Mouse (Mus musculus) gastrocnemius, postnatal 4 days (tissue): ENCODE data around the gene Cd247. TPM values are rescaled to one million over a fixed set of nuclear protein-coding genes. Genes with fewer than 3 reads are reported as not detected.

Experiments
- DNase-seq, 2 experiments: peaks; one replicate each; pipeline ENCODE4 v3.0.0; 2021 to 2022; ENCODE audit warnings: low spot score in 2 of 2, mixed read lengths in 2 of 2
- total RNA-seq, 2 experiments: library from RNA; stranded (reverse); gene quantifications; 2 replicates each; pipeline ENCODE4 v1.2.3; 2021

The Cd247 gene
- total RNA-seq, 2 experiments from 2014 or later = 0.70 to 1.1 TPM

DNA sequence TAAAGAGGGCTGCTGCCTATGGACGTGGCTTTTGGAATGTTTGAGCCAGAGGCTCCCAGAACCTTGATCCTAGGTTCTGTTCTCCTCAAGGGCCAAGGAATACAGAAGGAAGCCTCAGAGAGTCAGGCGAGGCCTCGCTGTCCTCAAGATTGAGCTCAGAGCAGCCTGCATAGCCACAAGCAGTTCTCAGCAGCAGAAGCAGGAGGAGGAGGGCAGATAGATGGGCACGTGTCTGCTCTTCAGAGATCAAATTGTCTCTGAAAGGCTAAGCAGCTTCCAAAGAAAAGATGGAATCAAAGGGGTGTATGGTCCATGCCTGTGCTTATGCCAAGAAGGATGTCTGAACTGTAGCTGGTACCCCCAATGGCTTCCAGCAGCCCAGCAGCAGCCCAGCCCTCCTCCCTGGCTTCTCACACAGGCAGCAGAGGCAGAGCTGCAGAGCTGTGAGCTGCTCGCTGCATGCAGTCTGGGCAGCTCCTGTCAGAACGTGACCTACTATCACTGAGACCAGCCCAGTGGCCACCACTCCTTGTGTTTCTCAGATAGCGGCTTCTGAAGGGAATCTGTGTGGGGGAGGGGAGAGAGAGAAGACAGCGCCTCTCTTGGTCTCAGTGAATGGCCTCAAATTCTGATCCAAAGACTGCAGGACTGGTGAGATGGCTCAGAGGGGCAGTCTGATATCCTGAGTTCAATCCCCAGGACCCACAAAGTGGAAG, 29.8 kb downstream of the Cd247 start:
- DNase-seq = no peak

DNA sequence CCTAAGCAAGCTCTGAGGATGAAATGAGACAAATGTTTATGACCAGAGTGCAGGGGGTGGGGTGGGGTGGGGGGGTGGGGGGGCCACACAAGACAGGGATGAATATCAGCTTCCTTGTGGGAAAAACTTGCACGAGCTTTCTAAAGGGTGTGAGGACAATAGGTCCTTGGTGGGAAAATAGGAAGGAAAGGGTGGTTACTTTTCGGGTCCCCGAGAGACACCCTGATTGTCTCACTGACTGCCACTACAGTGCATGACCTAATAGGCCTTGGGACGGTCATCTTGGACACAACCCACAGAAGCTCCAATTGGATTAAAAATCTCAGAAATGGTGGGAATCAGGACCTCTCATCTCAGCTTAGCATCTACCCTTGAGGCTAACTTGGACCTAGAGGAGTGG, 30.7 kb downstream of the Cd247 start:
- DNase-seq = no peak

GRCm38 (mm10) chr1:165822031-165822430, 33.5 kb downstream of the Cd247 start:
- DNase-seq = no peak

- DNase-seq = no peak
Observed at GRCm38 (mm10) chr1:165828173-165828572, 39.7 kb downstream of the Cd247 start.

DNA sequence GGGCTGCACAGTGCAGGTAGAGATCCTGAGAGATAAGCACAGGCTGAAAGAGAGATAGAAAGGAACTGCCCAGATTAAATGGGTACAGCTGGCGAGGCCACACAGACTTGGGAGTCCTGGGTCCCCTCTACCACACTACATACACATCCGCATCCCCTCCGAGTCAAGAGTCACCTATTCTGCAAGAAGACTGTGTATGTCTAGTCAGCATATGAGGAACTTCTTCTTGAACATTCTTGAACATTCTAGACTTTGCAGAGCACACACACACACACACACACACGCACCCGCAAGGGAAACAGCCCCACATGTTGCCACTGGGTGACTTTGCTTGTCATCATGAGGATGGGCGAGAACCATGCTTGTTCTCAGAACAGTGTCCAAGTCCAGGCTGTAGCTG, 40.1 kb downstream of the Cd247 start:
- no peak for DNase-seq

GRCm38 (mm10) chr1:165829890-165830289, 41.4 kb downstream of the Cd247 start:
- no peak for DNase-seq

GRCm38 (mm10) chr1:165833244-165833643, 44.8 kb downstream of the Cd247 start:
- no peak for DNase-seq

- no peak for DNase-seq
Observed at GRCm38 (mm10) chr1:165833910-165834632, 45.6 kb downstream of the Cd247 start.

DNA sequence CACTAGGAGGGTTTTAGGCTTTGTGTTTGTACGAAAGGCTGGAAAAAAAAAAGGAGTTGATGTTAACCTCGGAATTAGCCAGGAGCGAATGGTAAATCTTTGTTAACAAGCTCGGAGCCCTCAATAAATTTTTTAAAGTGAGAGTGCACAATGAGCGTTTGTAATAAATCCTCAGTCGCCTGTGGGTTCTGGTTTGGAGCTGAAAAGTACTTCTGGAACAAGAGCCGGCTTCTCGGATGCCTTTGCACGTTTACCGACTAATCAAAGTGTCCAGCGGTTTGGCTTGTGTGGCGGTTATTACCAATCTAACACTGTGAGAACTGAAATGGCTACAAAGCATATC, 46.1 kb downstream of the Cd247 start:
- no peak for DNase-seq

- peak in 1 of 2 experiments; percentile 20 for DNase-seq
Observed at GRCm38 (mm10) chr1:165836461-165836860, 48.0 kb downstream of the Cd247 start.

GRCm38 (mm10) chr1:165837546-165837945, 49.1 kb downstream of the Cd247 start:
- no peak for DNase-seq

GRCm38 (mm10) chr1:165839201-165839600, 50.7 kb downstream of the Cd247 start:
- no peak for DNase-seq

DNA sequence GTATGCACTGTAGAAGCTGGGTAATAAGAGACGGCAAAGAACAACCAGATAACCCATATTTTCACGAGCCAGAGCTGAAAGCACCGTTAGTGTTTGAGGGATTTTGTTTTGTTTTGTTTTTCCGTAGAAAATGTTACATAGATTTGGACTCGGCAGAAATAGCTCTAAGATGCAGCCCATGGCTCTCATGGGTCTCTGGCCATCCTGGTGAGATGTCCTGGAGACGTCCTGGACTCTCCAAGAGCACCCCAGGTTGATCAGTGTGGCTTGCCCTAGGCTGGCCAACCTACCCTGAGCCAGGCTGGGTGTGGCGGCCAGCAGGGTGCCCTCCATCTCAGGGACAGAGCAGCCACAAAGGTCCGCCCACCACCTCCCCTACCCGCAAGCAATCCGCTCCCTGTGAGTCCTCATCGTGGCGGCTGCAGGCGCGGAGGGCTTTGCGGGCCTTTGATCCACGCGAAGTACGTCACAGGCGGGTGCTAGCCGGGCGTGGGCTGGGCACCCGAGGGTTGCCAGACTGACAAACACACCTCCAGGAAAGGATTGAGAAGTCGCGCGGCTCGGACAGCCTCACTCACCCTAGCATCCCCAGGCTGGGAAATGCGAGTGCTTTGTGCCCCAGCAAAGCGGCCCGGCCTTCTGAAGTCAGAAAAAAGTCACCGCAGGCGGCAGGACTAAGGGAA, 52.2 kb downstream of the Cd247 start:
- DNase-seq = no peak

DNA sequence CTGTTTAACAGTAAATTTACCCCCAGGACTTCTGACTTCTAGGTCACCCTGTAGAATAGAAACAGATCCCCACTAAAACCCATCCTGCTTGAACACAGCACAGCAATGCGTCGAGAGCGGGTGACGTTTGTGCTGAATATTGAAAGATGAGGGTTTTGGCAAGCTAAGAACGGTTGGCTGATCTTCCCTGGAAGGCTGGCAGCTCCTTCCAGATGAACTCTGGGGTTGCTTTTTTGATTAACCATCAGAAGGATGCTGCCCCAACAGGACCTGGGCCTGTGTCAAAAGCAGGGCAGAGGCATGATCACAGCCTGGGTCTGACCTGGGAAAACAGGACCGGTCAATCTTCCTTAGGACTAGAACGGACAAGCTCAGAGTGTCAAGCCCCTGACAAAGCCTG, 53.7 kb downstream of the Cd247 start:
- DNase-seq = no peak

DNA sequence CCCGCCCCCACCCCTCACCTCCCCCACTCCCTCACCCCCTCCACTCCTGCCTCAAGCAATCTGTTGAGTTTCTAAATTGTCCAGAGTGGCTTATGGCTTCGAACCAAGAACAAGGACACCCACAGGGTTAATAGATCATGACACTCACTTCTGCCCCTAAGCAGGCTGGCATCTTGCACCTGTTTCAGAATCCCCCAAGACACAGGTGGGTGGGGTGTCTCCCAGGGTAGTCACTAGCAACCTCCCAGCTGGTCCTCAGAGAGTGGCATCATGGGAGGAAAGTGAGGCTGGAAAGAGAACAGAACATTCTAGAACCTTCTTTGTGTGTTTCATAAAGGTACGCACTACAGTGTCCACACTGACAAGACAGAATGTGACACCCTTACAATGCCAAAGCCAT, 55.1 kb downstream of the Cd247 start:
- DNase-seq = no peak

DNA sequence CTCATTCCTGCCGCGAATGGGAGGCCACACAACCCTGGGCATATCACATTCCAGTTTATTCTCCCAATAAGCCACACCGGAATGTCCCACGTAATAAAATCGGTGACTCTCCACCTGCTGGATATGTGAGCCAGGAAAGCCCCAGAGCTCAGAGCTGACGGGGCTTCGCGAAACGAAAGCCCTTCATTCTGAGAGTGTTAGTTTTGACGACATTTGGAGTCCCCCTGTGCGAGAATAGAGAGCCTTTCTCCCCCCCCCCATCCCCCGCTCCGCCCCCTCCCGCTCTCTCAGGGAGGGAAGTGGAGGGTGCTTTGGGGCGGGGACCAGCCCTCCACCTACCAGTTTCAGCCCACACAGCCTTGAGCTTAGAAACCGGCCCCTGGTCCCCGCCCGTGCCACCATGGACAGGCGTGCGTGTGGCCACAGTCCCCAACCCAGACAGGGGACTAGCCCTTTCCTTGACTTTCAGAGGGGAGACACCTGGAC, 56.0 kb downstream of the Cd247 start:
- no peak for DNase-seq

DNA sequence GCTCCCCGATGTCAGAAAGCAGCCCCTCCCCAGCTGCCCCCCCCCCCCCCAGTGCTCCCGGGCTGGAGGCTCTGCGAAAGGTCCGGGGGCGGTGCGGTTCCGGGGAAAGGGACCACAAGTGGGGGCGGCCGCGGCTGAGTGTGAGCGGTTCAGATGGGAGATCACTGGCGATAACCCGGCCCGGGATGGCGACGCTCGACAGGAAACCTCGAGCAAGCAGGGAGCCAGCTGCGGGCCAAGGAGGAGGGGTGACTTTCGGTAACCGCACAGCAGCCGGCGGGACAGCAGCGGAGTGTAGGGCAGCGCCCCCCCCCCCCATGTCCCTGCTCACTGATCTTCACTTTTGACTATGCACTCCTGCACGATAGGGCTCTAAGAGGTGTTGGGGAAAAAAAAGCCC, 56.5 kb downstream of the Cd247 start:
- peak in 1 of 2 experiments; percentile 25 for DNase-seq

GRCm38 (mm10) chr1:165845366-165845765, 56.9 kb downstream of the Cd247 start:
- no peak for DNase-seq

DNA sequence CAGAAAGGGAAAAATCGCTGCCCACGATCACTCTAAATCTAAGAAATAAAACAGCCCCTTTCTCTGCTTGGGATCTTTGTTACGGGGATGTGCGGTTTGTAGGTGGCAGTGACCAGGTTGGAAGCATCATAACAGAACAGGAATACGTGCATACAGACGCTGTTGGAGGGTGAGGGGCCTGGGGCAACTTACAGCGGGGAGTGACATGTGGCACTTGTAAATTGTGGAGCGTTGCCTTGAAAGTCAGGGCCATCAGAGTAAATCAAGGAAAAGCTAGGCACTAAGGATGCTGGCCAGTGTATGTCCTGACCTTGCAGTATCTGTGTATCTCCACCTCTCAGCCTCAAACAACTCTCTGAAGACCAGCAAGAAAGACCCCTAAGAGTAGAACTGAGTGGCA, 59.9 kb downstream of the Cd247 start:
- peak in 1 of 2 experiments; percentile 9 for DNase-seq

DNA sequence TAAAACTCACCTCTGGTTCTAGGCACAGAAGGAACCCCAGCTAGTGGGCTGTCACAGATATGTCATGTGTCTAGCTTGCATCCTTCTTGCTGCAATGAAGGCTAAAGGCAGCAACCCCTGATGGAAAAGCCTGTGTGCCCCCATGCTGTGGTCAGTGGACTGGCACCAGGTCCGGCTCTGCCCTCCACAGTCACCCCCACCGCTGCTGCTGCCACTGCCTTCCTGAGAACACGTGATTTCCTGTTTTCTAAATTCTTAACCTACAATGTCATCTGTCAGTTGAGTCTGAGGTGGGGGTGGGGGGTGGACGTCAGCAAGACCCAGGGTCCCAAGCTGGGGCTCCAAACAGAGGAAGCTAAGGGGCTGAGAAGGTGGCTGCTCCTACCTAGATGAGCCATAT, 60.4 kb downstream of the Cd247 start:
- peak in 1 of 2 experiments; percentile 12 for DNase-seq

GRCm38 (mm10) chr1:165849458-165850445, 61.3 kb downstream of the Cd247 start:
- peak in 1 of 2 experiments; percentile 11 for DNase-seq
